Mouse (Mus musculus) spleen, postnatal 4 days (tissue): ENCODE data around the gene Kpna7.
"Not testable (repeated sequence)": the region's sequence is repeated elsewhere in the genome, so short reads cannot be mapped to it uniquely, and the experiment has no call there.

Source experiments
- DNase-seq, 2 experiments: peaks; one replicate each; pipeline ENCODE4 v3.0.0; 2022; ENCODE audit warnings: low spot score in 2 of 2

The Kpna7 gene

DNA sequence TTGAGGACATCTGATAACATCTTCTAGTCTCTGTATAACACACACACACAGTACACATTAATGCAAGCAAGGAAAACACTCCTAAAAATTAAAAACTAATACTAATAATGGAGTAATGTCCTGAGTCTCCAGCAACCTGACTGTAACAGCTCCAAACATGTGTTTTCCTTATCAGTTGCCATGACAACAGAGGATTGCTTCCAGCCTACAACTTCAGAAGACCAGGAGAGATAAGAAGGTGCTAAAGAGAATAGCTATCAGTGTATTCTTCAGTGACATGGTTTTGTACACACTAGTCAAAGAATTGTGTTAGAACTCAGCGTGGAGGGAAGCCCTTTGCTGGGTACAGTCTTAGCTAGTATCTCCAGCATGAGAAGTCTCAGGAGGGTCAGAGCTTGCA, 63.1 kb downstream of the Kpna7 start:
- DNase-seq = not testable (repeated sequence)

DNA sequence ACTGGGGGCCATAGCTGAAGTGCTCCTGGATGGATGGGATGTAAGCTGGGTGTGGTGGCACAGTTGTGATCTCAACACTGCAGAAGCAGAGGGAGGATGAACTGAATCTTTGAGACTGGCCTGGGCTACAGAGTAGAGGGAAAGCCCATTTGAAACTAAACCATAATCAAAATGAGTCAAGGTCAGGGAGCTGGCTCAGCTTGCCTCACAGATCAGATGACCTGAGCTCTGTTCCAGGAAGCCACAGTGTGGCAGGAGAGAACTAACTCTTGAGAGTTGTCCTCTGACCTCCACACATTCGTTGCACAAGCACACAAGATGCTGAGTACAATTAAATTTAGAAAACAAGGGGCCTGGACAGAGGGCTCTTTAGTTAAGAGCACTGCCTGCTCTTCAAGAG, 63.6 kb downstream of the Kpna7 start:
- DNase-seq = not testable (repeated sequence)

- not testable (repeated sequence) for DNase-seq
Measured at GRCm38 (mm10) chr5:145016761-145017160, 67.1 kb downstream of the Kpna7 start.

- no peak for DNase-seq
Measured at GRCm38 (mm10) chr5:145014278-145014677, 69.6 kb downstream of the Kpna7 start.

- no peak for DNase-seq
Measured at GRCm38 (mm10) chr5:145008878-145009659, 74.8 kb downstream of the Kpna7 start.

DNA sequence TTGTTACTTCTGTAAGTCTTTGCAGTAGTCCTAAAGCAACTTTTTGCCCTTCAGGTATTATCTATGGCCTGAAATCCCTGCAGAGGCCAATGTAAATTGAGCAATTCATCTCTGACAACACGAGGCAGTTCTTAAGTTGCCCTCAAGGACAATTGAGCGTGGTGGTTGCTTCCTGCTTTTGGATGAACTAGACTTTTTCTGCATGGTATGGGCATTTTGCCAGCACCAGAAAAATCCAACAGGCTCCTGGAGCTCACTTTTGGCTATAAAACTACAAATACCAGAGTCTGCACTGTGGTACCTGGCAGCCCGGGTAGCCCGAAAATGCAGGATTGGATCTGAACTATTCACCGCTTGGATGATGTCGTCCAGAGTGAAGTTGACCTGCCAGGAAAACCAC, 78.2 kb downstream of the Kpna7 start:
- DNase-seq = no peak

- no peak for DNase-seq
Measured at GRCm38 (mm10) chr5:145004495-145004894, 79.3 kb downstream of the Kpna7 start.

GRCm38 (mm10) chr5:145003362-145003761, 80.5 kb downstream of the Kpna7 start:
- no peak for DNase-seq

DNA sequence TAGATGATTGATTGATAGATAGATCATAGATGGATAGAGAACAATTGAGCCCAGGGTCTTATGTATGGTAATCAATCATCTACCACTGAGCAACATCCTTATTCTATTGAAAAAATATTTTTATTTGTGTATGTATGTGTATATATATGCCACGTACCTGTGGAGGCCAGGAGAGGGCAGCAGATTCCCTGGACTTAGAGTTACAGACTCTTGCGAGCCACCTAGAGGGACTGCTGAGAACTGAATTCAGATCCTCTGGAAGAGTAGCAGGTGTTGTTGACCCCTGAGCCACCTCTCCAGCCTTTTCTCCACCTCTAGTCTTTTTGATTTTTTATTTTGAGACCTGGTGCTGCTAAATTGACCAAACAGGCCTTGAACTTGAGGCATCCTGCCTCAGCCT, 85.3 kb downstream of the Kpna7 start:
- no peak for DNase-seq

DNA sequence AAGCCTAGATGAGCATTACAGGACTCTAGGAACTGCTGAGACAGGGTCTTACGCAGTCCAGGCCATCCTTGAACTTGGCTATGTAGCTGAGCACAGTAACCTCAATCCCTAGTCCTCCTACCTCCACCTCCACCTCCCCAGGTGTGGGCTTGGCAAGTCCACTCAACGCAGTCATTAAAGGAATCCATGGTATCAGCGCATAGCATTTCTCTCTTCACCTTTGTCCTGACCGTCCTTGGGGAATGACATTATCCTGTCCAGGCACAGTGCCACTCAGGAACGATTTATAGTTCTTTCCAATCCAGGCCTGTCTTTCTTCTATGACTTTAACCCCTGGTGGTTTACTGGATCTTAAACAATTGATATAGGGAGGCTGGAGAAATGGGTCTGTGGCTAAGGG, 93.3 kb downstream of the Kpna7 start:
- DNase-seq = no peak

GRCm38 (mm10) chr5:144990051-144990450, 93.8 kb downstream of the Kpna7 start:
- DNase-seq = no peak

DNA sequence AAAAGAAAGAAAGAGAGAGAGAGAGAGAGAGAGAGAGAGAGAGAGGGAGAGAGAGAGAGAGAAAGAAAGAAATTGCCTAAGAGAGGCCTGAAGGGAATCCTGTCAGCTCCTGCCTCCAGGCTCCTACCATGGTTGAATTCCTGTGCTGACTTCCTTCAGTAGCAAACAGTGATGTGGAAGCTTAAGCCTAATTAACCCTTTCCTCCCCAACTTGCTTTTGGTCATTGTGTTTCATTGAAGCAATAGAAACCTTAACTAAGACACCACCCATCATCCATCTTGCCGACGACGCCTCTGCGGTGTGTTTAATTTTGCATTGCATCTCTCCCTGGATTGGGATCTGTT, 94.8 kb downstream of the Kpna7 start:
- no peak for DNase-seq

DNA sequence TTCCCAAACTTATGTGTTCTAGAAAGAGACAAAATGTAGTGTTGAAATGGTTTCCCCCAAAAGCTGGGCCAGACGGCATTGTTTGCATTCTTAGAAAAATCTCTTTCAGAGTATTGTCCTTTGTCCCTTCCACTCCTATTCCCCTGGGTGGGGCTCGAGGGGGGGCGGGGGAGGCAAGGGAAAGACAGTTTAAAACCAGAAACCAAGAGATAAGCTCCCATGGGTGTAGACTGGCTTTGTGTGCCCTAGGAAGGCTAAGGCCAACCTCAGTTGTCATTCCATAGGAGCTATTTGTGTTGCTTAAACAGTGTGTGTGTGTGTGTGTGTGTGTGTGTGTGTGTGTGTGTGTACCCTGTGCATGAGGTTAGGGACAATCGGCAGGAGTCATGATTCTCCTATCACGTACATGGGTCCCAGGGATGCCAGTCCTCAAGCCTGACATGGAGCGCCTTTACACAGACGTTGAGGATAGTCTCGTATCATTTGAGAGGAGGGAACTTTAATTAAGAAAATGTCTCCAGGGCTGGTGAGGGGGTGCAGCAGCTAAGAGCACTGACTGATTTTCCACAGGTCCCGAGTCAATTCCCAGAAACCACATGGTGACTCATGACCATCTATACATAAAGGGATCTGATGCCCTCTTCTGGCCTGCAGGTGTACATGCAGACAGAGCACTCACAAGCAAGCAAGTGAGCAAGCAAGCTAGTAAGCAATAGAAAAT, 95.3 kb downstream of the Kpna7 start:
- DNase-seq = no peak

- no peak for DNase-seq
Measured at GRCm38 (mm10) chr5:144987561-144987960, 96.3 kb downstream of the Kpna7 start.

DNA sequence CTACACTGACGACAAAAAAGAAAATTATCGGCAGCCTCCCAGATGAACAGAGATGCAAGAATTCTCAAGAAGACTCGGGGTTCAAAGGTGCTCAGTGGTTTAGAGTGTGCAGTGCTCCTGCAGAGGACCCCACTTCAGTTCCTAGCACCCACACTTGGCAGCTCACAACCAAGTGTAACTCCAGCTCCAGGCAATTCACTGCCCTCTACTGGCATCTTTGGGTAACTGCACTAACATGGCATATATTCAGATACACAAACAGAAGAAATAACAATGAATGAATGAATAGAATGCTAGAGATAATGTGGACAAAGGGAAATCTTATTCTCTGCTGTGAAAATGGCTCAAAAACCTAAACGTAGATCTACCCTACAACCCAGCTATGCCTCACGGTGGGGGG, 99.0 kb downstream of the Kpna7 start:
- DNase-seq = no peak

DNA sequence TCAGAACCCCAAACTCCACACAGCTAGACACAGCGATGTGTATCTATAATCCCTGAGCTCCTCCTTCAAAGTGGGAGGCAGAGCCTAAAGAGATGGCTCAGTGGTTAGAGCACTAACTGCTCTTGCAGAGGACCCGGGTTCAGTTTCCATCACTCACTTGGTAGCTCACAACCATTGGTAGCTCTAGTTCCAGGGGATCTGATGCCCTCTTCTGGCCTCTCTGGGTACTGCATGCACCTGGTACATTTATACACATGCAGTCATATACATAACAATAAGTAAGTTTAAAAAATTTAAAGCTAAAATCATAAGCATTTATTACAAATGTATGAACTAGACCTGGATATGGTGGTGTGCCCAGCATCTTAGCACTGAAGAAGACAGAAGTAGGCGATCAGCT, 100.6 kb downstream of the Kpna7 start:
- DNase-seq = no peak

DNA sequence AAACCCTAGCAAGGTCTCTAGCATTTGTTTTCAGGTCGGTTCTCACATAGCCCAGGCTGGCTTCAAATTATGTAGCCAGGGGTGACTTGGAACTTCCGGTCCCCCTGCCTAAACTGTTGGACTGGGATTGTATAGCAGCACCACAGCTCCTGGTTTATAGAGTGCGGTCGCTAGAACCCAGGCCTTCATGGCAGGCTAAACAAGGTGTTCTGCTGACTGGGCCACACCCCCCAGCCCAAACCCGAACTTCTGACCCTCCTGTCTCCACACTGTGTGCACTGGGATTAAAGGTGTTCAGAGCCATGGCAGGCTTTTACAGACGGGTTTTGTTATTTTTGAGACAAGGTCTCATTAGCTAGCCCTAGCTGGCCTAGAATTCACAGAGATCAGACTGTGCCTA, 104.7 kb downstream of the Kpna7 start:
- no peak for DNase-seq

GRCm38 (mm10) chr5:144978533-144979107, 105.2 kb downstream of the Kpna7 start:
- DNase-seq = no peak

DNA sequence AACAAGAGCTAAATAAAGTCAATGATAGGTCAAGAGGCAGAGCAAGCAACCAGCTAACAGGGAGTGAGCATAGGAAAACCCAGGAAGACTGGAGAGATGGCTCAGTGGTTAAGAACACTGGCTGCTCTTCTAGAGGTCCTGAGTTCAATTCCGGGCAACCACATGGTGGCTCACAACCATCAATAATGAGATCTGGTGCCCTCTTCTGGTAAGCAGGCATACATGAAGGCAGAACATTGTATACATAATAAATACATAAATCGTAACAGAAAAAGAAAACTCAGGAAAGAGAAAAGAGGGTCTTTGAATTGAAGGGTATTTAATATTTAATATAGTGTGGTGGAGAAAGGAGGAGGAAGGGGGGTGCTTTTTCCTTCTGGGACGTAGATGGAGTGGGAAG, 112.6 kb downstream of the Kpna7 start:
- DNase-seq = no peak

DNA sequence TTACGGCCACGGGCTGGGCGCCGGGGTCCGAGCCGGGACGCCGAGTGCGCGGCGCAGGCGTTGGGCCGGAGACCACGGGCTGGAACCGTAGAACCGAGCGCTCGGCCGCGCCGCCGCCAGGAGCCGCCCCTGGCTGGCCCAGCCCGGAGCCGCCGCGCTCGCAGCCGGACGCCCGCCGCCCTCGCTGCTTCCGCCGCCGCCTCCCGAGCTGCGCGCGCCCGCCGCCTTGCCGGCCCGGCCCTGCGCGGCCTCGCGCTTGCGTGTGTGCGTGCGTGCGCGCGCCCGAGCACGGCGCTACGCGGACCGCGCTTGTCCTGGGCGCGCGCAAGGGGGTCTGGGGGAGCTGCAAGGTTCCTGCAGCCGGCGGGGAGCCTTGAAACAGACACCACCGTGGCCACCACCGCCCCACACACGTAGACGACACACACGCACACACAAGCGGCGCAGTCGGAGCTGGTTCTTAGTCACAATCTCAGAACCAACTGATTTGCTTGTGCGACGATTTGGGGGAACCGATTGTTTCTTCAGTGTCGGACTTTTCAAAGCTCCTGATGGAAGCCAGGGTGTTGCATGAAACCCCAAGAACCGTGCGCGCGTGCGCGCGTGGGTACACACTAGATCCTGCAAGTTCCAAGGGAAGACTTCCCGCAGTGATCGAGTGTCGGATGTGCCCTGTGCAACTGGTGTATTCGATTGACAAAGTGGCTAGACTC, 118.0 kb downstream of the Kpna7 start, which contains the start of gene Smurf1:
Smurf1 (minus strand) TSS at position 209 of the 713 bp plus-strand sequence.
- peak; percentile 72 to 84 for DNase-seq

DNA sequence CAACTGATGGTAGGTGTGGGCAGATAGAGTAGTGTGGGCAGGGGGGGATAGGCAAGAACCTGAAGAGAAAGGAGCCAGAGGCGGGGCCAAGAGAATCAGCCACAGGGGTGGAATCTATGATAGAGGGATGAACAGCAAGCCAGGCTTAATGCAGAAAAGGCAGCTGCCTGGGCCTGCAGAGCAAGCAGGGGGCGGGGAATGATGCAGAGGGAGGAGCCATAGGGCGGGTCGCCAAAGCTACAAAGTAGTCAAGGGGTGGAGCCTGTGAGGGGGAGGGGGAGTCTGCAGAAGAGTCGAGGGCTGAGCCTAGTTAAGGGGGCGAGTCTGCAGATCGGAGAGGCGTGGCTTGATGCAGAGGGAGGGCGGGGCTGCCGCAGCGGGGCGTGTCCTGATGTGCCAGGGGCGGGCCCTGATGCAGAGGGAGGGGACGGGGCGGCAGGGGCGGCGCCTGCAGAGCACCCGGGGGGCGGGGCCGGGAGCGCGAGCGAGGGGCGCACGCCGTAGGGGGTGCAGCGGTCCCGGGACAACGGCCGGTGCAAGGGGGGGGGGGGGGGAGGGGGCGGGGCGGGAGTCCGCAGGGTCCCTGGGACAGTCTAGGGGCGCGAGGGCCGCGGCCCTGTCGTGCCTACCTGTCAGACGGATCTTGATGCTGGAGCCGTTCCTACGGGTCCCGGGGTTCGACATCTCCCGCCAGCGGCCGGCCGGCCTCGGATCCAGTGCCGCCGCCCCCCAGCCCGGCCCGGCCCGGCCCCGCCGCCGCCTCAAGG, 118.8 kb downstream of the Kpna7 start:
- peak; percentile 87 to 92 for DNase-seq

DNA sequence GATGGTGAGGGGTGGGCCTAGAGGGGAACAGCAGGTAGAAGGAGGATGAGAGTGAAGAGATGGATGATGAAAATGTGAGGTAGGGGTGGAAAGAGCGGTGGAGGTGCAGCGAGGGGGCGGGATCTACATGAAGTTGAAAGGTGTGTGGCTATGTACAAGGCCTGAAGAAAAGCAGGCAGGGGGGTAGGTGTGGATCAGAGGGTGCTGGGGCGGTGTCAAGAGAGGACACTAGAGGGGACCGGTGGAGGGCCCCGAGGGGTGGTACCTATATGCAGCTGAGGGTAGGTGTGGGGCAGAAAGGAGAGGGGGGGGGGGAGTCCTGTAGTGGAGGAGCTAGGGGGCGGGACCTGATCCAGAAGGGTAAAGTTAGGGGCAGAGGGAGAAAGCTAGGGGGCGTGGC, 119.4 kb downstream of the Kpna7 start:
- no peak for DNase-seq
